Mouse (Mus musculus) layer of hippocampus, adult 9-11 months (tissue): Measurements from ENCODE around the gene Ifih1.

Experiments used
- DNase-seq: peaks from one replicate; pipeline ENCODE4 v3.0.0; 2022

Gene Ifih1

DNA sequence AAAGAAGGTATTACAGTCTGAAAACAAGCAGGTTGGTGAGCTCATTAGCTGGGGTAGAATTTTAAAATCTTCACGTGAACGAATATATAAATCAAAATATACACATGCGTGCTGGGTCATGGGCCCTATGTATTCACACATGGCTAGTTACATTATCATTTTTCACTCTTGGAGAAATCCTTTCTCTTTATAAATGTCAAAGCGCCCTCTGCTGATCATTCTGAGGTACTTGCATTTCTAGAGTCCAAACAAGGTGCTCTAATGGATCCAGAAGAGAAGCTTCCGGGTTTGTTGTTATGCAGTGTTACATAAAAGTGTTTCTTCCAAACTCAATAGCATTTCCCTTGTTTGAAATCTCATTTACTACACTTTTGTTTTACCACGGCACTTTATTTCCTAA lies 15.6 kb downstream of the Ifih1 start:
- no peak for DNase-seq

DNA sequence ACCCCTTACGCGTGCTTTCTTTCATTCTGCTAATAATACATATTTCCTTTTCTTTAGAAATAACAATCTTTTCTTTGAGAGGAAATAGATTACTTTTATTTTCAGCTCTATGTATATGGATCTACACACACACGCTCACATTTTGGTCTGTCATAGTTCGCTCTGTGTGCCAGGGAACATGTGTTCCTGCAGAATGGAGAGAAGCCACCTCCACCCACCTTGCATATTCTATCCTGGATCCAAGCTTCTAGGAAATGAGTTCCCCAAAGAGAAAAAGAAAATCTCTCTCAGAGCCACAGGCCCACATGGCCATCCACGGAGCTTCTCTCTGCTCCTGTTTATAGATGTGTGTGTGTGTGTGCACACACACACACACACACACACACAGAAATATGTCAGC lies 17.7 kb downstream of the Ifih1 start:
- DNase-seq = peak; percentile 79

GRCm38 (mm10) chr2:62627728-62628127 lies 18.3 kb downstream of the Ifih1 start:
- no peak for DNase-seq

DNA sequence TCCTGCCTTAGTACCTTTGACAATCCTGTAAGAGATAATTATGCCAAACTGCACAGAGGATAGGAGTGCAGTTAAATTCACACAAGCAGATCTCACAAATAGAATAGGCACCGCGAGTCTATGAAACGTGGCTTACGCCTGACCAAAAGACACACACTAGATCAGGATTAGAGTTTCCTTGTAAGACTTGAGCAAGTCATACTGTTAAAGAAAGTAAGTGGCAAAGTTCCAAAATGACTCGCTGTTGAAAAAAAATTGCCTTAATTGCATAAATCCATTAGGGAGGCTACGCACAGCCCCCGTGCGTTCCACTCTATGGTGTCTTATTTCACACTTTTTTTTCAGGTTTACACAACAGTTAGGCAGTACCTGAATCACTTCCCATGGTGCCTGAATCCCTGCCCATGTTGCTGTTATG lies 23.0 kb downstream of the Ifih1 start:
- no peak for DNase-seq

DNA sequence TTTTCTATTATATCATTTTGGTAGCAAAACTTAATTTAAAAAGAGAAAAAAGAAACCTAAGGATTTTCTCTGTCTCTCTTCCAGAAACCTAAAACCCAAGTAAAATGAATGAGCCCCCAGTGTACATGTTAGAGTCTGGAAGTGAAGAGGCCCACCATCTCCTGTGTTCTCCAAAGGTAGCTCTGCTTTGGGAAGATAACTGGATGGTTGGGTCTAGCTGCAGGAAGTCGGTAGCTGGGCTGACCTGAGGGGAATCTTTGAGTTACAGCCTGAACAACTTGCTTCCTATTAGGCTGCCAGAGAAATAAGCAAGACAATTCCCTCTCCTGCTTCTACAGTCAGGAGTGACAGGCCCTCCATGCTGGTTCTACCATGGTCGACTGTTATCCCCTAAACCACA lies 26.4 kb downstream of the Ifih1 start:
- DNase-seq = no peak

GRCm38 (mm10) chr2:62618934-62619341 lies 27.1 kb downstream of the Ifih1 start:
- DNase-seq = no peak

DNA sequence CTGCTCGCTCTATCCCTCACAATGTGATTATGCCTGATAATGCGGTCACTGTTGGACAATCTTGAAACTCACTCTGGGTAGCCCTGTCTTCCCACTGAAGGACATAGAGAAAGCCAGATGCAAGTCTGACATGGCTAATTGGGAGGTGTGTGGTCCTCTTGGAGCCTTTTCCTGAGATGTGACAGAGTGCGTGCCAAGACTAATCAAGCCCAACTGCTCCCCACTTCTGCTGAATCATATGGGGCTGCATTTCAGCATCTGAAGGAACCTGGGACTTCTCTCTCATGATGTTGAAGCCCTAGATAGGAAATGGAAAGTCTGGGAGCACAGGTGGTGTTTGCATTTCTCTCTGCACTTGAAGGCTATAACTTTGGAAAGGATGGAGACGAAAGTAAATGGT lies 32.9 kb downstream of the Ifih1 start:
- DNase-seq = no peak

- DNase-seq = no peak
Observed at GRCm38 (mm10) chr2:62606205-62606604, 39.9 kb downstream of the Ifih1 start.

DNA sequence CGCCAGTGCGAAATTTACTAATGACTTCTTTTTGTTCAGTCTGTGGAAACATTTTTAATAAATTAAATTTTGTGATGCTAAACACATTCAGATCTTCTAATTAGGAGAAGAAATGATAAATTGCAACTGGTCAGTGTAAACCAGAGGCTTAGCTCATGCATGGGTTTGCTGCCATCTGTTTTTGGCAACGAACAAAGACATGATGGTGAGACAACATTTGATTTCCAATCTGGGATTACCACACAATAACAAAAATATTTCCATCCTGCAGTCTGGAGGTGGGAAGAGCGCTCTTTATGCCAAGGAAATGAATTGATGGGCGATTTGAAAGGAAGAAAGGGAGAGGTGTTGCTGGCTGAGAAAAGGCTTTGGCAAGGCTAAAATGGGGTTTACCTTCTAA lies 42.5 kb downstream of the Ifih1 start:
- DNase-seq = peak; percentile 5

DNA sequence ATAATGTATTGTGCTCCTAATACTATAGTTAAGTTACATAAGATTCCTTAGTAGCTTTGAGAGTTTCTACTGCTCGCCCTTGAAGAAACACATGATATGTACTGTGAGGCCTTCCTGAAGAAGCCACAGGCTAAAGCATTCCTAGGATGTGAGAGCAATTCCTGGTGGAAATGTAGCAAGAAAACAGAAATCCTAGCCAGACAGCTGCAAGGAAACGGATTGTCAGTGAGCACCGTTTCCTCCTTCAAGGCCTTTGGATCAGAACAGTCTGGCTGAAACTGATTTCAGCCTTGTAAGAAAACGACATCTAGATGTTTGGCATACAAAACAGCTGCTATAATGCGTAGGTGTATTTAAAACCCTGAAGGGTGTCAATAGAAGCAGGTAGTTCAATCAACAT lies 49.5 kb downstream of the Ifih1 start:
- DNase-seq = no peak

DNA sequence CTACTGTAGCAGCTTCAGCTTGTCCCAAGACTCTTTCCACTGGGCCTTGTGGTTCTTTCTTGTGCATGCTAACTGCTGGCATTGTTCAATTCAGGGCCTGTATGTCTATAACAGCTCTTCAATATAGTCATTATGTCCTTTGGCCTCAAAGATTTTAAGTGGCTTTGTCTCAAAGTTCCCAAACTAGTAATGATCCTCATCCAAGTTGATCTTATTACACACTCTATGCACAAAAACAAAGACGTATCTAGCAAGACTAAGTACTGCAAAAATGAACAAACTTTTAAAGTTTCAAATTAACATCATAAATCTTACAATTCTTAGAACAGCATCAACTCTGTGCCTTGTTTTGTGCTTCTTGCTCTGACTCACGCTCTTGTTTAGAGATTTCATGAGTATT lies 51.6 kb downstream of the Ifih1 start:
- no peak for DNase-seq

GRCm38 (mm10) chr2:62591555-62591954 lies 54.5 kb downstream of the Ifih1 start:
- DNase-seq = no peak

DNA sequence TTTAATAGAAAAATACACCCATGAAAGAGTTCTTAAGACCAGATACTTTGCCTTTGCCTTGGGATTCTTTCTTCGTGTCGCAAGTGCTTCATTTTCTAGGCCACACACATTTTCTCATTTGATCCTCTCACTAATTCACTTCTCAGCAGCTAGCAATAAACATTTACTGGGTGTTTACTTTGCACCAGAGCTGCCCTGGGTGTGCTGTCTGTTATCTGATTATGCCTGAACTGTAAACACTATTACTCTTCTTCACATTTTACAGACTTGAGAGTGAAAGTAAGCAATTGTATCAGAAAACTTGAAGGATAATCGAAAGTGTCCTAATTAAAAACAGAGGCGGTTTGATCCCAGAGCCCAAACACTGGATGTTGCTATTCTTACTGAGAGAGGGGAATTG lies 56.7 kb downstream of the Ifih1 start:
- no peak for DNase-seq

- DNase-seq = no peak
Observed at GRCm38 (mm10) chr2:62585769-62586168, 60.3 kb downstream of the Ifih1 start.

DNA sequence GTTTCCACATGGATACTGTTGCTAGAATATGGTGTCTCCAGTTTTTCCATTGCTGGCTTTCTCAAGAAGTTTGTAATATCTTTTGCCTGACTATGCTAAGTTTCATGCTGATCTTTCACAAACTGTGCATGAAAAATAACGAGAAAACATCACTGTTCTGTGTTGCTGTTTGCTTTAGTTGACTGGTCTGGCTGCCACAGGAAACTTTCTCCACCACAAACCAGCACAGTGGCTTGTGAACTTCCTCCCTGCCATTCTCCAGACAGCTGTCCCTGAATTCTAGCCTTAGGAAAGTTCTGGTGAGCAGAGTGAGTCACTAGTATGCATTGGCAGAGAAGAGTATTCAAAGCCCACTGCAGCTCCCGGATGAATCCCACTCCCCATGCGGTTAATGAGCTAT lies 71.1 kb downstream of the Ifih1 start:
- DNase-seq = no peak

- DNase-seq = peak; percentile 22
Observed at GRCm38 (mm10) chr2:62574250-62574649, 71.8 kb downstream of the Ifih1 start.

DNA sequence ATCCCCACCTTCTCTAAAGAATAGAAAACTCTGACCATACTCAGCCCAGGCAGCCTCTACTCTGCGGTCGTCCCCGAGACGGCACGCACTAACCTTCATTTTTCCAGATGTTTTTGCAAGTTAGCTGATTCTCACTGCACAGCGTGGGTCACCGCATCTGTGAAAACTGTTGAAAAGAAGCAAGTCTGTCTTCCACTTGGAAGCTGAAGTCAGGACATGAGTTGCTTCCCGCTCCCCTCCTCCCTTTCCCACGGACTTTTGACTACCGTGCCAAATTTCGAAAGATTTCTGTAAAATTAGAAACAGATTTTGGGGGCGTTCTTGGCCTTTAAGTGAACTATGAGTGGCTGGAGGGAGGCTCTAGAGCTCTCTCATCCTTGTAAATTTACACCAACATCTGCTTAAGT lies 72.3 kb downstream of the Ifih1 start, which contains the start of gene Fap:
Fap (minus strand) TSS at position 323 of the 407 bp plus-strand sequence.
- DNase-seq = no peak

GRCm38 (mm10) chr2:62573099-62573752 lies 72.8 kb downstream of the Ifih1 start:
- DNase-seq = no peak

- no peak for DNase-seq
Observed at GRCm38 (mm10) chr2:62564687-62565086, 81.4 kb downstream of the Ifih1 start.

GRCm38 (mm10) chr2:62562661-62563485 lies 83.2 kb downstream of the Ifih1 start:
- no peak for DNase-seq

GRCm38 (mm10) chr2:62557417-62557816 lies 88.6 kb downstream of the Ifih1 start:
- no peak for DNase-seq

GRCm38 (mm10) chr2:62556349-62556748 lies 89.7 kb downstream of the Ifih1 start:
- DNase-seq = no peak

GRCm38 (mm10) chr2:62549659-62550058 lies 96.4 kb downstream of the Ifih1 start:
- no peak for DNase-seq

DNA sequence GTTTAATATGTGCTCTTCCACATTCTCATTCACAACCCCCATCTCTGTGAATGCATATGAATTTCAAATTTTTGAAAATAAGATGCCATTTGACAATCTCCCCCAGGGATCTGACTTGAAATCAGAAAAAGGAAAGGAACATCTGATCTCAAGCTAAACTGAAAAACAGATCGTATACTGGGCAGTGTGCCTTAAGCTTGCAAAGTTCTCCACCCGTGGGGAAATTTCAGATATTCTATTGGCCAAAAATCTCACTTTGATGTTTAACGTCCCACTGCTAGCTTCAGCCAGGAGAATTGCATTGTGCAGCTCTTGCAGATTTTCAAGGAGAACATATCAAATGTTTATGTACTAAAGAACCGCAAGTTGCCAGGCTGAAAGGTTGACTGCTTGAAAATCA lies 96.9 kb downstream of the Ifih1 start:
- DNase-seq = no peak
